Mouse (Mus musculus): ENCODE measurements at regions not wholly inside any gene's neighbourhood (a gene's known extent, or its start where the extent isn't known, plus 50 kb on each side); places are given as distances from the start of the nearest gene placed in this dataset. TPM values are rescaled to one million over a fixed set of nuclear protein-coding genes. Genes with fewer than 3 reads are reported as not detected.

Small RNA genes in the stretch of these regions (microRNA-seq; reads per million reads assigned to microRNA genes)
- not detected for gene Mir124a-2

All from adrenal gland, postnatal 10 days (tissue).